Mouse (Mus musculus) megakaryocyte, embryonic 14.5 days (primary cell): ENCODE measurements at regions not wholly inside any gene's neighbourhood (a gene's known extent, or its start where the extent isn't known, plus 50 kb on each side); places are given as distances from the start of the nearest gene placed in this dataset.
"Not testable (repeated sequence)": the region's sequence is repeated elsewhere in the genome, so short reads cannot be mapped to it uniquely, and the experiment has no call there.

Experiments
- FLI1 ChIP-seq: IDR thresholded peaks from 2 replicates; pipeline ENCODE4 v1.6.1; 2012; ENCODE audit warnings: low read length, inconsistent platforms, mixed read lengths
- GATA1 ChIP-seq: IDR thresholded peaks from 3 replicates; pipeline ENCODE4 v1.6.1; 2012; ENCODE audit warnings: mixed read lengths, low read length, inconsistent platforms, borderline replicate concordance

GRCm38 (mm10) chr17:62111703-62112102 lies 769.4 kb downstream of the Efna5 start:
- TF ChIP-seq FLI1, GATA1: not testable (repeated sequence)
